Mouse (Mus musculus) myocyte (in vitro differentiated cells): Measurements from ENCODE around the gene Dnm1. TPM values are rescaled to one million over a fixed set of nuclear protein-coding genes. Genes with fewer than 3 reads are reported as not detected.

Experiments
- H3K27me3 ChIP-seq: one replicate; pipeline ENCODE4 v1.6.1; 2011; ENCODE audit not compliant: control insufficient read depth, insufficient read depth, insufficient read length
- H3K36me3 ChIP-seq: one replicate; pipeline ENCODE4 v1.6.1; 2011; ENCODE audit not compliant: control insufficient read depth, insufficient read depth
- H3K4me2 ChIP-seq: one replicate; pipeline ENCODE4 v1.6.1; 2011; ENCODE audit warnings: low read depth, control low read depth
- H3K4me3 ChIP-seq: one replicate; pipeline ENCODE4 v1.5.1; 2011; ENCODE audit warnings: mild to moderate bottlenecking, control low read depth, moderate library complexity
- H3K79me2 ChIP-seq: one replicate; pipeline ENCODE4 v1.6.1; 2011; ENCODE audit not compliant: control insufficient read depth, insufficient read depth
- H3ac ChIP-seq: one replicate; pipeline ENCODE4 v1.6.1; 2011; ENCODE audit not compliant: control insufficient read depth, insufficient read length
- CEBPB ChIP-seq: IDR thresholded peaks from 2 replicates; pipeline ENCODE4 v1.6.1; 2011; ENCODE audit warnings: mild to moderate bottlenecking, moderate library complexity; ENCODE audit not compliant: poor library complexity, insufficient read depth, severe bottlenecking
- E2F4 ChIP-seq: IDR thresholded peaks from one replicate; pipeline ENCODE4 v1.6.1; 2011; ENCODE audit warnings: mild to moderate bottlenecking, control low read depth, moderate library complexity; ENCODE audit not compliant: insufficient read depth
- MAX ChIP-seq: IDR thresholded peaks from one replicate; pipeline ENCODE4 v1.6.1; 2011; ENCODE audit warnings: low read depth, mild to moderate bottlenecking, control low read depth
- MYOD1 ChIP-seq, 3 experiments: IDR thresholded peaks; one replicate each; pipeline ENCODE4 v1.6.1; 2011; ENCODE audit warnings: control low read depth in 2 of 3, low read depth in 2 of 3, mild to moderate bottlenecking in 2 of 3, moderate library complexity in 1 of 3; ENCODE audit not compliant: insufficient read length in 2 of 3, control insufficient read depth in 1 of 3
- MYOG ChIP-seq, 3 experiments: IDR thresholded peaks; one replicate each; pipeline ENCODE4 v1.6.1; 2011; ENCODE audit warnings: control low read depth in 2 of 3, low read depth in 2 of 3, mild to moderate bottlenecking in 2 of 3; ENCODE audit not compliant: insufficient read length in 2 of 3, control insufficient read depth in 1 of 3, insufficient read depth in 1 of 3
- POLR2A ChIP-seq: IDR thresholded peaks from one replicate; pipeline ENCODE4 v1.6.1; 2011; ENCODE audit warnings: low read depth, mild to moderate bottlenecking, control low read depth, moderate library complexity; ENCODE audit not compliant: insufficient read length
- POLR2AphosphoS2 ChIP-seq: IDR thresholded peaks from one replicate; pipeline ENCODE4 v1.6.1; 2011; ENCODE audit warnings: low read depth, control low read depth; ENCODE audit not compliant: insufficient read length
- REST ChIP-seq: IDR thresholded peaks from one replicate; pipeline ENCODE4 v1.6.1; 2011; ENCODE audit warnings: mild to moderate bottlenecking, control low read depth, moderate library complexity; ENCODE audit not compliant: insufficient read depth, insufficient read length
- SRF ChIP-seq: IDR thresholded peaks from one replicate; pipeline ENCODE4 v1.6.1; 2011; ENCODE audit warnings: low read depth; ENCODE audit not compliant: control insufficient read depth, insufficient read length
- TCF12 ChIP-seq: IDR thresholded peaks from one replicate; pipeline ENCODE4 v1.6.1; 2011; ENCODE audit warnings: mild to moderate bottlenecking, control low read depth; ENCODE audit not compliant: poor library complexity, insufficient read depth, severe bottlenecking
- TCF3 ChIP-seq: IDR thresholded peaks from one replicate; pipeline ENCODE4 v1.6.1; 2011; ENCODE audit warnings: low read depth, control low read depth; ENCODE audit not compliant: insufficient read length
- USF1 ChIP-seq: IDR thresholded peaks from one replicate; pipeline ENCODE4 v1.6.1; 2011; ENCODE audit warnings: low read depth, mild to moderate bottlenecking, control low read depth, moderate library complexity
- polyA plus RNA-seq: library from polyadenylated mRNA; unstranded; fragments of >200 nt; fragmentation: generic; extraction: Trizol; gene quantifications from one replicate; pipeline ENCODE4 v1.2.1, GENCODE M21; 2012; ENCODE audit warnings: missing spikeins

Gene Dnm1
- polyA plus RNA-seq, 1 experiment, result 44.0 TPM

GRCm38 (mm10) chr2:32392063-32392462 is 38.9 kb upstream of the Dnm1 start:
- H3ac ChIP-seq, result no peak overlapping the region
- H3K4me2 ChIP-seq, result no peak overlapping the region
- H3K27me3 ChIP-seq, result peaks cover 7% of the 10 kb centered on the region
- peaks cover 6% of the 10 kb centered on the region for H3K79me2 ChIP-seq
- TF ChIP-seq SRF (no peak), MYOD1 (IDR thresholded peaks at IDR 0.05; ENCODE audit: control insufficient read depth in 1 of 3, insufficient read length in 2 of 3, low read depth in 2 of 3) (no peak), REST (no peak), TCF12 (no peak), POLR2AphosphoS2 (no peak), CEBPB (no peak), MAX (no peak), E2F4 (no peak)
- no peak overlapping the region for H3K4me3 ChIP-seq
- no peaks in the 10 kb centered on the region for H3K36me3 ChIP-seq

DNA sequence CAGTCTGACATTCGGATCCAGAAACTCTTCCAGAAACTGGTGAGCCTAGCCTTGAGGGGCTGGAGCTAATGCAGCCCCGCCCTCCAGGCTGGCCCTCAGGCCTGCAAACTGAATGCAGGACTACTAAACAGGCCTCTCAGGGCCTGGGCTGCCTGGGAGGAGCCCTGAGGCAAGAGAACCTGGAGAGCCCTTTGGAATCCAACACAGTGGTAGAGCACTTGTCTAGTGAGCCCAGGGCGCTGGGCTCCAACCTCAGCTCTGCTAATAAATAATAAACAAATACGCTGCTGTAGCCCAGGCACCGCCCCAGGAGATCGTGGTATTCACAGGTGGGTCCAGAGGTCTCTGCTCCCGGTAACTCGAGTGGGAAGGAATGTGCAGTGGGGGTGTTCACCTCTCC is 37.7 kb upstream of the Dnm1 start:
- Histone ChIP-seq H3K36me3 (no peaks in the 10 kb centered on the region), H3K79me2 (no peaks in the 10 kb centered on the region), H3K4me2 (no peak overlapping the region), H3K4me3 (no peak overlapping the region), H3ac (no peak overlapping the region), H3K27me3 (peaks cover 12% of the 10 kb centered on the region)
- TF ChIP-seq REST (no peak), POLR2A (no peak), MAX (no peak), MYOG (IDR thresholded peaks at IDR 0.05; ENCODE audit: control insufficient read depth in 1 of 3, insufficient read depth in 1 of 3, insufficient read length in 2 of 3, low read depth in 2 of 3) (no peak), USF1 (no peak), TCF12 (no peak), TCF3 (no peak), CEBPB (no peak), SRF (no peak)

GRCm38 (mm10) chr2:32389157-32389556 is 36.0 kb upstream of the Dnm1 start:
- Histone ChIP-seq H3K27me3 (peaks cover 19% of the 10 kb centered on the region), H3K36me3 (no peaks in the 10 kb centered on the region), H3K4me3 (no peak overlapping the region), H3ac (no peak overlapping the region), H3K4me2 (no peak overlapping the region), H3K79me2 (no peaks in the 10 kb centered on the region)
- no peak for TF ChIP-seq MYOD1 (IDR thresholded peaks at IDR 0.05; ENCODE audit: control insufficient read depth in 1 of 3, insufficient read length in 2 of 3, low read depth in 2 of 3)
- no peak for TF ChIP-seq CEBPB
- TF ChIP-seq MAX, result no peak
- no peak for TF ChIP-seq POLR2AphosphoS2
- TF ChIP-seq E2F4, result no peak

GRCm38 (mm10) chr2:32387706-32388490 is 34.8 kb upstream of the Dnm1 start, which contains the start of gene Lcn2:
Gene Lcn2 (minus strand): TSS chr2:32388252.
- no peak within 1 kb of the TSS for H3K4me2 ChIP-seq
- no peak within 1 kb of the TSS for H3K4me3 ChIP-seq
- H3K36me3 ChIP-seq, result no peaks in the 10 kb centered on the region
- H3K79me2 ChIP-seq, result no peaks in the 10 kb centered on the region
- H3K27me3 ChIP-seq, result peaks cover 19% of the 10 kb centered on the region
- TF ChIP-seq CEBPB, result no peak
- no peak for TF ChIP-seq TCF3
- no peak for TF ChIP-seq POLR2AphosphoS2
- TF ChIP-seq SRF, result no peak
- TF ChIP-seq MAX, result no peak
- TF ChIP-seq E2F4, result no peak
- no peak for TF ChIP-seq MYOD1 (IDR thresholded peaks at IDR 0.05; ENCODE audit: control insufficient read depth in 1 of 3, insufficient read length in 2 of 3, low read depth in 2 of 3)
- TF ChIP-seq POLR2A, result no peak
- no peak for TF ChIP-seq TCF12
- TF ChIP-seq REST, result no peak
- H3ac ChIP-seq, result no peak within 1 kb of the TSS

DNA sequence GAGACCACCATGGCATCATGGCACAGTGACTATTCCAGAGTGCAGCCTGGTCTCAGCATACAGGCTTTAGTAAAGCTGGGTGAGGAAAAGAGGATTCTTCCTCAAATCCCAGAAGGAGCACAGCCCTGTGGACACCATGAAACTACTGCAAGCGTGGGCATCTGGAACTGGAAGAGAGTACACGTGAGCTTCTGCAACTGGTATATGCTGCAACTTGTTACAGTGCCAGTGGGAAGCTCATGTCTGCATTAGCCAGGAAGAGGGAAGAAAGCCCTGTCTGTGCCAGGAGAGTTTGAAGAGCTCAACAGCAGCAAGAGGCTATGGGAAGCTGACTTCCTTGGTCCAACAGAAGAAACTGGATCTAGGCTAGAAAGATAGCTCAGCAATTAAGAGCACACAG is 29.6 kb upstream of the Dnm1 start:
- TF ChIP-seq MYOG (IDR thresholded peaks at IDR 0.05; ENCODE audit: control insufficient read depth in 1 of 3, insufficient read depth in 1 of 3, insufficient read length in 2 of 3, low read depth in 2 of 3) (no peak), CEBPB (no peak), TCF12 (no peak), SRF (no peak), E2F4 (no peak), REST (no peak), TCF3 (no peak), POLR2AphosphoS2 (no peak)
- no peak overlapping the region for H3ac ChIP-seq
- peaks cover 8% of the 10 kb centered on the region for H3K36me3 ChIP-seq
- H3K79me2 ChIP-seq, result no peaks in the 10 kb centered on the region
- peak overlapping the region; percentile 54 for H3K4me3 ChIP-seq
- no peak overlapping the region for H3K4me2 ChIP-seq
- peaks cover 19% of the 10 kb centered on the region for H3K27me3 ChIP-seq
